Mouse (Mus musculus) G1E-ER4 (cell line): ENCODE data around the gene Chd1. TPM values are rescaled to one million over a fixed set of nuclear protein-coding genes. Genes with fewer than 3 reads are reported as not detected.

Source experiments
- GATA1 ChIP-seq: IDR thresholded peaks from one replicate; pipeline ENCODE4 v1.8.0; 2012; ENCODE audit warnings: low read length, inconsistent platforms
- polyA plus RNA-seq: library from polyadenylated mRNA; stranded (reverse); fragments of >175 nt; gene quantifications from 2 replicates; pipeline ENCODE4 v1.2.3, GENCODE M21; 2012

The Chd1 gene
- 91.2 and 118 TPM in 2 replicates for polyA plus RNA-seq

DNA sequence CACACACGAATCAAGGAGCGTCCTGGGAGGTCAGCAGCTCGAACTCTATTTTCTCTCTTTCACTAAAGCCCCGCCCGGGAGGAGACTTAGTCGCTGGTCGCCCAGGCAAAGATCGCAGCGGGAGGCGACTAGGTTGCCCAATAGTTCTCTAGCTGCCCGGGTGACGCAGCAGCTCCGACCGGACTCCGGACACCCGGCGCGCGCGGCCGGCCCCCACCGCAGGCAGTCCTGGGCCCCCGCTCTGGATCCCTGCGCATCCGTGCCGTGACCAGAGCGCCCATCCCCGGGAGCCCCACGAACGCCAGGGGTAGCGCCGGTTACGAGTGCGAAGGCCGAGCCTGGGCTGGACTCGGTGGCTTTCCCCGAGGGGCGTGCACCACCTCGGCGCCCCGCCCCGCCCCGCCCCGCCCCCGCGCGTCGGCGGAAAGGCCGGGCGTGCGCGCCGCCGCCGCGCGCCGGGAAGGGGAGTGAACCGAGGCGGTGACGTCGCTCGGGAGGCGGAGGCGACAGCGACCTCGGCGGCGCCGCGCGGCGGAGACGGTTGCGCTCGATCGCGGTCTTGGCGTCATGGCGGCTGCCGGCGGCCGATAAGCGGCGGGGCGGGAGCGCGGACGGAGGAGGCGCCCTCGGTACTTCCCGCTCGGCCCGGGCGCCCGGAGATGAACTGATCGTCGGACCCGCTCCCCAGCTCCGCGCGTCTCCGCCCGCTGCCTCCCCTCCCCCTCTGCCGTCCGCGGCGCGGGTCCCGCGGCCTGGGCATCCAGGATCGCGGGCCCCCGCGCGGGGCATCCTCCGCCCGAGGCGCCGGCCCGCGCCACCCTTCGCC lies at the start of gene Chd1:
TSS of gene Chd1 (plus strand) at position 493 of the 826 bp plus-strand sequence.
- TF ChIP-seq GATA1 = no peak

DNA sequence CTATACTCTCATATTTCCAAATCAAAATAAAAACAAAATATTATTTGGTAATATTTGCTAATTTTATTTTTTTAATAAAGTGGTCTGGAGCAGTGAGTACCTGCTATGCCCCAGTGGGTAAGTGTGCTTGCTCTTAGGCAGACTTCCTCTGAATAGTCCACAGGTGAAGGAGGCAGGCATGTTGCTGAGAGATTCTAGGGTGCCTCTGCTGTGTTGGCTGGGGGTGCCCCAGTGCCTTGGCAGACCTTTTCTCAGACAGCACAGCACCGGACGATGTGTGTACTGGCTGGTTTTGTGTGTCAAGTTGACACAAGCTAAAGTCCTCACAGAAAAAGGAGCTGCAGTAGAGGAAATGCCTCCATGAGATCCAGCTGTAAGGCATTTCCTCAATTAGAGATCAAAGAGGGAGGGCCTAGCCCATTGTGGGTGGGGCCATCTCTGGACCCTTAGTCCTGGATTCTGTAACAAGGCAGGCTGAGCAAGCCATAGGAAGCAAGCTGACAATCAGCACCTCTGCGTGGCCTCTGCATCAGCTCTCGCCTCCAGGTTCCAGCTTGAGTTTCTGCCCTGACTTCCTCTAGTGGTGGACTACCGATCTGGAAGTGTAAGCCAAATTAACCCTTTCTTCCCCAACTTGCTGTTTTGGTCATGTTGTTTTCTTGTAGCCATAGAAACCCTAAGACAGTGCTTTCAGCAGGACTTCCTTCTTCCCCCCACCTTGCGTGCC lies 47.7 kb upstream of the Chd1 start:
- TF ChIP-seq GATA1 = no peak

DNA sequence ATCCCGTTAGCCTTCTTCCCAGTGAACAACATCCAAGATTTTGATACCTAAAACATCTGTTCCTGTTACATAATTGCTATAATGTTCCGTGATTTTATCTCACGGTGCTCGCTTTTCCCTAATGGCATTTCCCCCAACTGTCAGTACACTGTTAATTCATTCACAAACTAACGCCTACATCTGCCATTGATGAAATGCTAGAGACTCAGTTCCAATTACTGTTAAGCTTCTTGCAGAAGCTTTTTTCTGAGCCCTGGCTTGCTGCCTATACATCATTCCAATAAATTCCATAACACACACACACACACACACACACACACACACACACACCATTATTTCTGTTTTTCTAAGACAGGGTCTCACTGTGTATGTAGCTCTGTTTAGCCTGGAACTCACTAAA lies 31.9 kb upstream of the Chd1 start:
- TF ChIP-seq GATA1 = no peak

DNA sequence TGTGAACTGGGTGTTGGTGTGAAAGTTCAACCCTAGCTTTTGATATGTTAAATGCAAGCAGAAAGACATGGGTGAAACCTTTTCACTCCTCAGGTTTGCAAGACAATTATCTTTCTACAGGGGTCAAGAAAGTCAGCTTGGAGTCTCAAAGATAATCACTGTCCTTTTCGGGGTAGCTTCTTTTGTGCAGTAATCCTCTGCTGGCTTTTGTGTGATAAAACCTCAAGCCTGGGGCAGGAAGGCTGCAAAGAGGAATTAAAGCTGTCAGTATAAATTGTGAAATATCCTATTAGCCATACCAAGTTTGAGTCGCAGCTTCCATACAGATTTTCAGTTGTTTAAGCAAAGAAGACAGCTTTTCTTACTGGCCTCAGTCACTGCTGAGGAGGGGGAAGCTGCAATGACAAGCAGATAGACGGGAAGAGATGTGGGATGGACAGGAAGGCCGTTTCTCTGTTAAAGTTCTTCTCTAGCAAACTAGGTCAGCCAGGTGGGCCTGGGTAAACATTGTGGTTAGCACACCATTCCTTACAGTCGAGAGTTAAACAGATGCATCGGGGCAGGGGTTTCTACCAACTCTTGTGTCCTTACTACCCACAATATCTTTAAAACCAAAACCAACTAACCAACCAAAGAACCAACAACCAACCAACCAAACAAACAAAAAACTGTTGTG lies 26.7 kb upstream of the Chd1 start:
- no peak for TF ChIP-seq GATA1

DNA sequence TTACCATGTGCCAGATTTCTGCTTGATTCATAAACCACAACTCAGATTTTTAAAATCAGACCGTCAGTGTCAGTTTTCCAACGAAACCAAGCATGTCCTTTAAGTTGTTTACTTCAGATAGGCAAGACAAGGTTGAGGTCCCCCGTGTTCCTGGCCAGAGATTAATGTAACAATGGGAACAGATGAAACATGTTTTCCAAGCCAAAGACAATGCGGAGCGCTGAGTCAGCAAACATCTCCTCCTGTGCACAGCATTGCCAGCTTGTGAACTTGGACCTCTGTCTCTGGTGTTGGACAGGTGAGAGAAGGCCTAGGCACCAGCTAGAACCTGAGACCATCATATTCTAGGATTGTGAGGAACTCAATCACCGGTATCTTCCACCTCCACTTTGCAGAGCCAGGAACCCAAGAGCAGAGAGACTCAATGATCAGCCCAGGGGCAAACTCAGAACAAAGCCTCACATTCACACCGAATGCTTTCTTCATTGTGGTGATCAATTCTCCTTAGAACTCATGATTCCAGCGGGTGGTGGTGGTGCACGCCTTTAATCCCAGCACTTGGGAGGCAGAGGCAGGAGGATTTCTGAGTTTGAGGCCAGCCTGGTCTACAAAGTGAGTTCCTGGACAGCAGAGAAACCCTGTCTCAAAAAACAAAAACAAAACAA lies 24.7 kb upstream of the Chd1 start:
- no peak for TF ChIP-seq GATA1

DNA sequence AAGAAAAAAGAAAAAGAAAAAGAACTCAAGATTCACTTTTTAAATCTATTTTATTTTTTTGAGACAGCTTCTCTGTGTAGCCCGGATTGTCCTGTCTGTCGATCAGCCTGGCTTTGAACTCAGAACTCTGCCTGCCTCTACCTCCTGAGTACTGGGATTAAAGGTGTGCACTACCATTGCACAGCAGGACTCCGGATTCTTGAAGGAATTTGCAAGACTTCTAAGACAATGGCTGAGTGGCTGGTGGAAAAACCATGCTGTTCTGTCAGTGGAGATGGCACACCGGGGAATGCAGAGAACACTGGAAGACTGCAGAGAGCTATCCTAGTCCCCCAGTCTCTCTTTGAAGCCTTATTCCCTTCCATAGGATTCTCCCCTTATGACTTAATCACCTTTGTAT lies 24.1 kb upstream of the Chd1 start:
- no peak for TF ChIP-seq GATA1

DNA sequence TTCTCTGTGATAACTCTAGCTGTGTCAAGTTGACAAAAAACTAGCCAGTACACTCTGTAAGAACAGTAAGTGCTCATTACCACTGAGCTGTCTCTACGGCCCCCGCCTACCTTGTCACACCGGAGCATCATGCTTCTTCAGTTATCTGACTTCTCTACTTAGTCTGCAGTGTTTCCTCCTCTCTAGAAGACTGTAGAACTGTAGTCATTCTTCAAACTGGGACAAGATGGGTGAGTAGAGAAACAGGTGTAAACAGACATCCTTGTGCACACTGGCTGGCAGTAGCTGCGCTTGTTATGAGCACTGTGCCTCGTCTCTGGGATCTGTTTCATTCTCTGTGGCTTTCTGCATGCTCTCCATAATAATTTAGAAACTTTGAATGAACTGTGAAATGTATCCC lies 18.4 kb upstream of the Chd1 start:
- no peak for TF ChIP-seq GATA1

DNA sequence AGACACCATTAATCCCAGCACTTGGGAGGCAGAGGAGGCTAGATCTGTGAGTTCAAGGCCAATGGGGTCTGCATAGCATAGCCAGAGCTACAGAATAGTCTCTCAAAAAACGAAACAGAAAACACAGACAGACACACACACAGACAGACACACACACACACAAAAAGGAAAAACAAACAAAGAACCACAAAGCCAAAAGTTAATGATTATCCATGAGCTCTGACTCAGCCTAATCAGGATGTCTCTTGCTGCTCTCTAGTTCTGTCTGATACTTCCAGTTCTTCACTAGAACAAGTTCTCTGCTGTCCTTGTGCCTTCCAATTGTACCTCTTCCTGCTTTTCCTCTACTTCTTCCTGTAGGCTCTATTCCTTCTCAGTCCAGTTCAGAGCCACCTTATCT lies 14.5 kb upstream of the Chd1 start:
- TF ChIP-seq GATA1 = no peak

DNA sequence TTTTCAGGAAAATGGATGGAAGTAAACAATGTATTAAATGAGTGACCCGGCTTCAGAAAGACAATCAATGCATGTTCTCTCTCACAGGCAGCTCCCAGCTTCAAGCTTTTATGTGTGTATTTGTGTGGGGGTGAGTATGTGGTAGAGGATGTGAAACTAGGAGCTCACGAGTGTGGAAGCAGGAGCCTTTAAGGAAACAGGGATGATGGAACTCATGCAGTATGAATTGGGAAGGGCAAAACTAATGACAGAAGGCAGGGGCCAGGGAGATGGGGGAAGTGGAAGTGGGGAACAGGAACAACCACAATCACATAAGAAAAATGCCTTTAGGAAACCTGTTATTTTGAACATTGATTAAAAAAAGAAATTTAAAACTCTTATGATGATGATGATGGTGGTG lies 9.2 kb upstream of the Chd1 start:
- no peak for TF ChIP-seq GATA1

DNA sequence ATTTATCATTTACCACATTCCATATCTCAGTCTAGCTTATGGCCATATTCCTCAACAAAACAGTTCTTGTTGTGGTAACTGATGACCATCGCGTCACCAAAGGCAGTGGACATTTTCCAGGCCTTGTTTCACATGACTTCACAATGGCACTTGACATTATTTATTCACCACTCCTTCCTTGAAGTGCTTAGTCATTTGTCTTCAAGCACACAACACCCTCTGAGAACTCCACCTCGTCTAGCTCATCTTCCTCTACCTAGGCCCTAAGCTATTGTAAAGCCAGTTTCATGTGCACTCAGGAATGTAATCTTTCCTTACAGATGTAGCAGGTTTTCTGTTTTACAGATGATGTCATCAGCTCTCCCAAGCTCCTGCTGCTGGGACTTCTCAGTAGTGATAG lies 5.8 kb upstream of the Chd1 start:
- TF ChIP-seq GATA1 = no peak

DNA sequence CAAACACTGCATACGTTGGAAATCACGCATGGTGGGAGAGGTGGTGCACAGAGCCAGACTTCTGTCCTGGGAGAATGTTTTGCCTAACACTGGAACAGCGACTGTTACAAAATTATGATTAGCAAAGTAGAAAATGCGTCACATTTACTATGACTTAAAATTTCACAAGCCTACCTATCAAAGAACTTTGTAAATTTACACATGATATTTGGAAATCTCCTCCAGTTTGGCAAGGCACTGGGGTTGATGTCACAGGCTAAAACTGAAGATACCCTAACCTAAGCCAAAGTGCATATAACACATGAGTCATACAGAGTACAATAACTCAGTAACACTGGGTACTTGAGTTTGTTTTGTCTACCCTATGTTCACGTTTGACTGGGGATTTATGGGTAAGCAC lies 3.3 kb upstream of the Chd1 start:
- TF ChIP-seq GATA1 = no peak

DNA sequence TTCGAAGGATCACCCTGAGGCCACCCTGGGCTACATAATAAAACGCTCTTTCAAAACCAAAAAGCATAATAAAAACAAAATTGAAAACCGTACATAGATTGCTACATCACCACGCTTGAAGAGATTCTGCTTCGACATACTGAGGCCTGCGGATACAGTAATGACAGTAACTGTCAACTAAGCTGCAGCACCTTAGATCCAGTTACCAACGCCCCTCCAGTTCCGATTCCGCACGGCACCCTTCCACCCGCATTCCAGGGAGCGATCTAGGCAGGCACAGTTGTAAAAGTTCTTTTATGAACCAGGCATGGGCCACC lies 651 bp upstream of the Chd1 start:
- TF ChIP-seq GATA1 = no peak

DNA sequence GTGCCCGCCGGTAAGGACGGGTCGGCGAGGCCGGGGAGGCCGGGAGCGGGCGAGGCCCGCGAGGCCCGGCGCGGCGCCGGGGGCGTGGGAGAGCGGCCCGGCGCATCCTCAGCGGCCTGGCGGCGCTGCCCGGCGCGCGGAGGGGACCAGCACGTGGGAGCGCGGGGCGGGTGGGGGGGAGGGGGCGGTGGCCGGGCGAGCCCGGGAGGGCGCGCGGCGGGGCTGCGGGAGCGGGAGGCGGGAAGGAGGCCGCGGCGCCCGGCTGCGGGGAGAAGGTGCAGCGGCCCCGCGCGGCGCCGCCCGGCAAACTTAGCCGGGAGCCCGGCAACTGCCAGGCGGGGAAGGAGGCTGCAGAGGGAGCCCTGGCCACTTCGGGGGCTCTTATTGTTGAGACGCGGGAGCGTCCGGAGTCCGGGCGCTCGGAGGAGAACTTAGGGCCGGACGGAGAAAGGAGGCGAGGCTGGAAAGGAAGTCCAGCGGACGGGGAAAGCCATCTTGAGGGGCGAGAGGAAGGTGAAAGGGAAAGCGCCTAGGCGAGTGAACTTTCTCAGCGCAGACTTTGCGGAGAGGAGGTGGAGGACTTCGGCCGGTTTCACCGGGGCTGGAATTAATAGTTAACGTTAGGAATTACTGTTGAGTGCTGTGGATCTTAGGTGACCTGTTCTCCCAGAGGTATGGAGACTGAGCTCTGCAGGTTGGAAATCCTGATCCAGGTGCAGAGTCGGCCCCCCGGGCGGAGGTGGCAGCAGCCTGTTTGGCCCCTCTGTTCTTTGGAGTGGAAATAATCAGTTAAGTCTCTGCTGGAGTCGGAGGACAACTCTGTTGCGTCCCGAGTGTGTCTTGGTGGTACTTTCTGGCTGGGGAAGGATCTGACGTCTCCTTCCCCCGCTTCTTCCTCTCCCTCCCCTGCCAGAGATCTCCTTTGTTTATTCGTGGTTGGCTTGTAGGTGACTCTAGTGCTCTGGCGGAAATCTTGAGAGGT lies 827 bp downstream of the Chd1 start:
- TF ChIP-seq GATA1 = no peak

DNA sequence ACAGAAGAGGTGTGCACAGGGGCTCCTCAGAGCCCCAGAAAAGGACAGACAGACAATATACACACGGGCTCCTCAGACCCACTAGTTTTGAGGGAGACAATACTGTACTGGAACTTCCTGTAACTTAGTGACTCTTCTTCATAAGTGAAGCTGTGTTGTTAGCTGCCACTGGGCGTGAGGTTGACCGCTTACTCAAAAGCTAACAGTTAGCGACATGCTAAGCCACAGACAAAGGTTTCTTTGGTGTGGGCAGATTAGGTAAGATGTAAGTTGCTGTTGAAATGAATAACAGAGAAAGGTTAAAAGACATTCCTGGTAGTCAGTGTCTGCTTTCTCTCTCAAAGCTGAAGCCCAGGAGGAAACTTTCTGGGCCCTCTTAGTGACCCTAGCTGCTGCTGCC lies 9.7 kb downstream of the Chd1 start:
- no peak for TF ChIP-seq GATA1

DNA sequence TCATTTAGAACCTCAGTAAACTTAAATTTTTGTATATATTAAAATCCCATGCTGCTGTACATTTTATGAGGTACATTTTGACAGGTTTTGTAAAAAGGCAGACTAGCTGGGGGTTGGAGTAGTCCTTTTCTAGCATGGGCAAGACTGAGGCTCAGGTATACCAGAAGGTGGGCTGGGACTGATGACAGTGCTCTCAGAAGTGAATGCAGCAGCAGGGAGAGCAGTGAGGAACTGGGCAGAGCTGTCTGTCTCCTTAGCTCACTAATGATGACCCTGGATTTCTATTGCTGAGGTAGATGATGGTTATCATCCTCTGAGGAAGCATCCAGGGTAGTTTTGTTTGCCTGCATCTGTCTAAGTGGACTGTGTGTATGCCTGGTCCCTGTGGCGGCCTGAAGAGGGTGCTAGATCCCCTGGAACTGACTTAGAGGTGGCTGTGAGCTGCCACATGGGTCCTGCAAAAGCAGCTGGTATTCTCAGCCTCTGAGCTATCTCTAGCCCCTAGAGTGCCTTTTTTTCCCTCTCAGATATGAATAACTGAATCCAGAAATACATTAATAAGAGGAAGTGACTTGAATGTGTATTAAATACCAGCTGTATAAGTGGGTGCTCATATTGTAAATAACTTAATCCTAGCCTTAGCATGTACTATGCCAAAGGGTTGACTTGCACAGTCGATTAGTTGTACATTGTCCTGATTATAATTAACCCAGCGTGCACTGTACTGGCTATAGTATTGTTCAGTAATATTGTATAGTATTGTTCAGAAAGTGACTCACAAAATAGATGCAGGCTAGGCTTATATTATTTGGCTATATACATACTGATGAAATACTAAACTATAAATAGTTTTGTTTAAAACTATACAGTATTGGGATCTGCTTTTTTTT lies 10.5 kb downstream of the Chd1 start:
- TF ChIP-seq GATA1 = no peak
